10 mouse cellular contexts compared by ENCODE assay signal in genomic region chr6:129095166-129095565, GRCm38 (mm10). TPM values are rescaled to one million over a fixed set of nuclear protein-coding genes. Genes with fewer than 3 reads are reported as not detected.
DNase-seq lines count a peak whose midpoint lies in the region; ATAC-seq and TF ChIP-seq lines count a peak whose summit lies in the region.
"Had no signal": no experiment of that assay in that cellular context is flagged by ENCODE, and none has a peak within 500 bp of the region (broad histone marks: within the 10 kb centered on the region; RNA-seq: fewer than 3 reads in every experiment).

No protein-coding gene starts in this region.

- no peak overlapping the region for H3K9ac ChIP-seq in lung, embryonic 14.5 days
- H3K9ac ChIP-seq in hindbrain, embryonic 14.5 days = no peak overlapping the region
- H3K9ac ChIP-seq in liver, embryonic 12.5 days = no peak overlapping the region
- no peak overlapping the region for H3K9ac ChIP-seq in stomach, postnatal 0 days (ENCODE audit: low read length)
- H3K9ac ChIP-seq: heart, embryonic 13.5 days; neural tube, embryonic 13.5 days had no signal

- no peaks in the 10 kb centered on the region for H3K27me3 ChIP-seq in lung, embryonic 14.5 days (ENCODE audit: insufficient read depth, low read length)
- H3K27me3 ChIP-seq in hindbrain, embryonic 14.5 days (ENCODE audit: control insufficient read depth, insufficient read depth, low read length) = no peaks in the 10 kb centered on the region
- no peaks in the 10 kb centered on the region for H3K27me3 ChIP-seq in liver, embryonic 12.5 days (replicated peaks)
- H3K27me3 ChIP-seq in stomach, postnatal 0 days (ENCODE audit: control insufficient read depth, insufficient read depth, low read length) = no peaks in the 10 kb centered on the region
- H3K27me3 ChIP-seq: heart, embryonic 13.5 days; neural tube, embryonic 13.5 days had no signal

- no peak for TF ChIP-seq EP300 in stomach, postnatal 0 days (optimal IDR thresholded peaks at IDR 0.05)

- H3K4me1 ChIP-seq in lung, embryonic 14.5 days (ENCODE audit: insufficient read depth) = no peaks in the 10 kb centered on the region
- H3K4me1 ChIP-seq in lung, adult 2 months (ENCODE audit: control insufficient read depth, insufficient read depth, low read length) = peaks cover 7% of the 10 kb centered on the region
- H3K4me1 ChIP-seq in brown adipose tissue, adult 24 weeks (ENCODE audit: control insufficient read depth, insufficient read depth, insufficient read length, low read length) = no peaks in the 10 kb centered on the region
- H3K4me1 ChIP-seq in hindbrain, embryonic 14.5 days (replicated peaks; ENCODE audit: control insufficient read depth, insufficient read depth, low read length) = no peaks in the 10 kb centered on the region
- no peaks in the 10 kb centered on the region for H3K4me1 ChIP-seq in liver, embryonic 12.5 days
- no peaks in the 10 kb centered on the region for H3K4me1 ChIP-seq in stomach, postnatal 0 days (replicated peaks; ENCODE audit: control insufficient read depth, insufficient read depth)
- H3K4me1 ChIP-seq: heart, embryonic 13.5 days; neural tube, embryonic 13.5 days had no signal

- no peak overlapping the region for H3K4me2 ChIP-seq in lung, embryonic 14.5 days
- no peak overlapping the region for H3K4me2 ChIP-seq in hindbrain, embryonic 14.5 days (replicated peaks)
- no peak overlapping the region for H3K4me2 ChIP-seq in liver, embryonic 12.5 days
- H3K4me2 ChIP-seq in stomach, postnatal 0 days (replicated peaks; ENCODE audit: low read depth) = no peak overlapping the region
- H3K4me2 ChIP-seq: heart, embryonic 13.5 days; neural tube, embryonic 13.5 days had no signal

- H3K4me3 ChIP-seq in lung, embryonic 14.5 days (ENCODE audit: low read depth, low read length) = no peak overlapping the region
- H3K4me3 ChIP-seq in lung, adult 2 months (replicated peaks; ENCODE audit: extremely low read depth, low read depth, low read length) = no peak overlapping the region
- H3K4me3 ChIP-seq in brown adipose tissue, adult 24 weeks (ENCODE audit: insufficient read depth, low read depth, low read length) = no peak overlapping the region
- no peak overlapping the region for H3K4me3 ChIP-seq in hindbrain, embryonic 14.5 days (replicated peaks; ENCODE audit: low read length)
- no peak overlapping the region for H3K4me3 ChIP-seq in liver, embryonic 12.5 days
- H3K4me3 ChIP-seq in stomach, postnatal 0 days (ENCODE audit: low read depth, low read length) = no peak overlapping the region
- H3K4me3 ChIP-seq: heart, embryonic 13.5 days; neural tube, embryonic 13.5 days had no signal

- H3K27ac ChIP-seq in lung, embryonic 14.5 days (ENCODE audit: low read depth) = no peak overlapping the region
- H3K27ac ChIP-seq in brown adipose tissue, adult 24 weeks (replicated peaks; ENCODE audit: low read depth, low read length) = peak overlapping the region; percentile 73
- H3K27ac ChIP-seq in hindbrain, embryonic 14.5 days = no peak overlapping the region
- H3K27ac ChIP-seq in liver, embryonic 12.5 days = no peak overlapping the region
- no peak overlapping the region for H3K27ac ChIP-seq in stomach, postnatal 0 days (replicated peaks)
- H3K27ac ChIP-seq: heart, embryonic 13.5 days; neural tube, embryonic 13.5 days had no signal

- peak; percentile 36 for DNase-seq in adrenal gland, postnatal 14 days
- DNase-seq in adrenal gland, postnatal 25 days = no peak
- DNase-seq in lung, embryonic 14.5 days = peak; percentile 74
- DNase-seq in lung, adult 2 months = no peak
- peak; percentile 32 for DNase-seq in hindbrain, embryonic 14.5 days (ENCODE audit: low spot score)
- DNase-seq in stomach, postnatal 0 days (ENCODE audit: low spot score) = no peak

- H3K9me3 ChIP-seq in lung, embryonic 14.5 days (ENCODE audit: low read depth, low read length) = no peaks in the 10 kb centered on the region
- no peaks in the 10 kb centered on the region for H3K9me3 ChIP-seq in hindbrain, embryonic 14.5 days (ENCODE audit: control insufficient read depth, low read length)
- no peaks in the 10 kb centered on the region; the same call in none of the 2 replicates for H3K9me3 ChIP-seq in liver, embryonic 12.5 days (replicated peaks)
- H3K9me3 ChIP-seq in stomach, postnatal 0 days (ENCODE audit: control insufficient read depth, low read length) = no peaks in the 10 kb centered on the region
- H3K9me3 ChIP-seq: neural tube, embryonic 13.5 days had no signal

- H3K36me3 ChIP-seq in lung, embryonic 14.5 days (ENCODE audit: insufficient read depth) = no peaks in the 10 kb centered on the region
- H3K36me3 ChIP-seq in hindbrain, embryonic 14.5 days (replicated peaks; ENCODE audit: control insufficient read depth, insufficient read depth) = no peaks in the 10 kb centered on the region
- H3K36me3 ChIP-seq in liver, embryonic 12.5 days = no peaks in the 10 kb centered on the region
- H3K36me3 ChIP-seq in stomach, postnatal 0 days (ENCODE audit: control insufficient read depth, insufficient read depth, low read length) = no peaks in the 10 kb centered on the region
- H3K36me3 ChIP-seq: heart, embryonic 13.5 days; neural tube, embryonic 13.5 days had no signal

- peak; percentile 76; the same call in 1 of the 2 replicates for ATAC-seq in lung, embryonic 14.5 days (ENCODE audit: insufficient read depth)
- ATAC-seq in hindbrain, embryonic 14.5 days (ENCODE audit: low FRiP score) = no peak
- peak; percentile 49; the same call in 1 of the 2 replicates for ATAC-seq in liver, embryonic 12.5 days
- ATAC-seq in stomach, postnatal 0 days (ENCODE audit: low FRiP score, low TSS enrichment) = 0 out of 2 replicates have a peak, but pooled peaks have one; percentile 49

- peak; percentile 76 for TF ChIP-seq CTCF in lung, embryonic 14.5 days (IDR thresholded peaks at IDR 0.05; ENCODE audit: low read depth)
- no peak for TF ChIP-seq CTCF in lung, adult 2 months (IDR thresholded peaks at IDR 0.05; ENCODE audit: insufficient read depth, low read length)
- peak; percentile 84 for TF ChIP-seq CTCF in stomach, postnatal 0 days (IDR thresholded peaks at IDR 0.05; ENCODE audit: low read depth)

- no peak for TF ChIP-seq POLR2A in lung, adult 2 months (IDR thresholded peaks at IDR 0.05; ENCODE audit: borderline replicate concordance, extremely low read depth, low read depth, low read length)

RNA-seq across cellular contexts. Expression of gene Clec2e, which starts 5.5 kb away (rescaled TPM):
- not detected in 2 replicates for total RNA-seq in adrenal gland, postnatal 14 days (2021)
- not detected in 2 replicates for total RNA-seq in adrenal gland, postnatal 25 days (2021)
- polyA plus RNA-seq in lung, embryonic 14.5 days (2014; fragmentation: Nextera tagmentation; extraction: Ambion mirVana) = not detected in 2 replicates
- 0.09 and 0.12 TPM in 2 replicates for polyA plus RNA-seq in lung, adult 2 months (2012; rRNA removed)
- not detected in 2 replicates for polyA plus RNA-seq in brown adipose tissue, adult 24 weeks (2012; ENCODE audit: insufficient read depth, insufficient read length, missing spikeins)
- polyA plus RNA-seq in hindbrain, embryonic 14.5 days (2014; fragmentation: Nextera tagmentation; extraction: Ambion mirVana) = not detected in 2 replicates
- not detected in 2 replicates for polyA plus RNA-seq in liver, embryonic 12.5 days (2016; fragmentation: Nextera tagmentation; extraction: Ambion mirVana)
- 0.07 TPM in 1 of 2 replicates, not detected in the other for polyA plus RNA-seq in stomach, postnatal 0 days (2015; fragmentation: Nextera tagmentation; extraction: Ambion mirVana)
- polyA plus RNA-seq: heart, embryonic 13.5 days; neural tube, embryonic 13.5 days had no signal

RNA-seq across cellular contexts. Expression of gene Klrb1f, which starts 49.5 kb away (rescaled TPM):
- not detected in 2 replicates for total RNA-seq in adrenal gland, postnatal 14 days (2021)
- not detected in 2 replicates for total RNA-seq in adrenal gland, postnatal 25 days (2021)
- 0.21 and 0.47 TPM in 2 replicates for polyA plus RNA-seq in lung, embryonic 14.5 days (2014; fragmentation: Nextera tagmentation; extraction: Ambion mirVana)
- 0.38 and 1.3 TPM in 2 replicates for polyA plus RNA-seq in lung, adult 2 months (2012; rRNA removed)
- polyA plus RNA-seq in brown adipose tissue, adult 24 weeks (2012; ENCODE audit: insufficient read depth, insufficient read length, missing spikeins) = not detected in 2 replicates
- polyA plus RNA-seq in hindbrain, embryonic 14.5 days (2014; fragmentation: Nextera tagmentation; extraction: Ambion mirVana) = 0.37 and 0.62 TPM in 2 replicates
- polyA plus RNA-seq in liver, embryonic 12.5 days (2016; fragmentation: Nextera tagmentation; extraction: Ambion mirVana) = 0.38 and 0.50 TPM in 2 replicates
- polyA plus RNA-seq in stomach, postnatal 0 days (2015; fragmentation: Nextera tagmentation; extraction: Ambion mirVana) = 0.16 and 0.18 TPM in 2 replicates
- polyA plus RNA-seq: heart, embryonic 13.5 days had no signal

Comparison
In these comparisons a context has a peak if more than half of its experiments do, and no peak if none do; other contexts are left out.
1. DNase-seq: peak in adrenal gland, postnatal 14 days (single experiment), lung, embryonic 14.5 days (single experiment) and hindbrain, embryonic 14.5 days (single experiment); none in adrenal gland, postnatal 25 days (single experiment), lung, adult 2 months (single experiment) and stomach, postnatal 0 days (single experiment).